Mouse (Mus musculus) hindbrain, embryonic 11.5 days (tissue): Measurements from ENCODE around the gene Prkd2. TPM values are rescaled to one million over a fixed set of nuclear protein-coding genes. Genes with fewer than 3 reads are reported as not detected.

Experiments used
- ATAC-seq: fragments of 200-750 bp; cut with Nextera tagmentation; 2 replicates; pipeline ENCODE4 v1.8.0; 2017; ENCODE audit warnings: mild to moderate bottlenecking, moderate TSS enrichment, moderate library complexity; ENCODE audit not compliant: low FRiP score
- DNase-seq: peaks from one replicate; pipeline ENCODE4 v3.0.0-alpha.2; 2015; ENCODE audit warnings: low spot score
- H3K27ac ChIP-seq: fragments of 300-500 bp; sonication (generic); 2 replicates; pipeline ENCODE4 v1.5.1; 2014; ENCODE audit warnings: mild to moderate bottlenecking, low read depth, low read length
- H3K27me3 ChIP-seq: fragments of 300-500 bp; sonication (generic); 2 replicates; pipeline ENCODE4 v1.6.1; 2014; ENCODE audit warnings: mild to moderate bottlenecking, low read length, moderate library complexity, mixed read lengths; ENCODE audit not compliant: control insufficient read depth, insufficient read depth
- H3K36me3 ChIP-seq: fragments of 300-500 bp; sonication (generic); 2 replicates; pipeline ENCODE4 v1.6.1; 2014; ENCODE audit warnings: mild to moderate bottlenecking, low read length, moderate library complexity, mixed read lengths; ENCODE audit not compliant: control insufficient read depth, insufficient read depth
- H3K4me1 ChIP-seq: fragments of 300-500 bp; sonication (generic); replicated peaks from 2 replicates; pipeline ENCODE4 v1.6.1; 2014; ENCODE audit warnings: low read length, mixed read lengths; ENCODE audit not compliant: control insufficient read depth, insufficient read depth
- H3K4me2 ChIP-seq: fragments of 300-500 bp; sonication (generic); replicated peaks from 2 replicates; pipeline ENCODE4 v1.6.1; 2014; ENCODE audit warnings: mild to moderate bottlenecking, low read depth, low read length
- H3K4me3 ChIP-seq: fragments of 300-500 bp; sonication (generic); 2 replicates; pipeline ENCODE4 v1.5.1; 2014; ENCODE audit warnings: low read depth, low read length
- H3K9ac ChIP-seq: fragments of 300-500 bp; sonication (generic); 2 replicates; pipeline ENCODE4 v1.6.1; 2014; ENCODE audit warnings: low read depth, low read length
- H3K9me3 ChIP-seq: fragments of 300-500 bp; sonication (generic); 2 replicates; pipeline ENCODE4 v1.6.1; 2016; ENCODE audit warnings: low read length; ENCODE audit not compliant: control insufficient read depth
- WGBS: fragments of 180-500 bp; shearing (Covaris S2); extraction: QIAGEN DNeasy Blood & Tissue Kit; methylation state at CpG from one replicate; pipeline ENCODE4 v1.1.7; 2014; 5-methylcytosine and 5-hydroxymethylcytosine counted together
- polyA plus RNA-seq: library from polyadenylated mRNA; unstranded; fragments of >200 nt; fragmentation: Nextera tagmentation; extraction: Ambion mirVana; gene quantifications from 2 replicates; pipeline ENCODE4 v1.2.1, GENCODE M21; 2014

The Prkd2 gene
- polyA plus RNA-seq, 1 experiment from 2014 or later, result 8.8 TPM

GRCm38 (mm10) chr7:16810920-16811648 lies 31.6 kb upstream of the Prkd2 start:
- peaks cover 25% of the 10 kb centered on the region for H3K27me3 ChIP-seq
- H3K36me3 ChIP-seq, result 0 out of 2 replicates have a peak, but pooled peaks cover 4% of the 10 kb centered on the region
- no peaks in the 10 kb centered on the region for H3K9me3 ChIP-seq
- H3K4me2 ChIP-seq, result peak overlapping the region; percentile 60
- peak overlapping the region; percentile 31 for H3K27ac ChIP-seq
- peak overlapping the region; percentile 24; the same call in 1 of the 2 replicates for H3K9ac ChIP-seq
- peak; percentile 20 for ATAC-seq
- H3K4me3 ChIP-seq, result peak overlapping the region; percentile 31
- H3K4me1 ChIP-seq, result peaks cover 20% of the 10 kb centered on the region
- DNase-seq, result peak; percentile 74
- WGBS, result 4% methylated on average over 70 of the region's 90 CpGs

GRCm38 (mm10) chr7:16811649-16812070 lies 31.0 kb upstream of the Prkd2 start:
- Histone ChIP-seq H3K9me3 (no peaks in the 10 kb centered on the region), H3K4me2 (peak overlapping the region; percentile 60), H3K36me3 (0 out of 2 replicates have a peak, but pooled peaks cover 4% of the 10 kb centered on the region), H3K4me1 (peaks cover 20% of the 10 kb centered on the region), H3K27me3 (peaks cover 25% of the 10 kb centered on the region), H3K4me3 (peak overlapping the region; percentile 31), H3K9ac (peak overlapping the region; percentile 3), H3K27ac (peak overlapping the region; percentile 31; the same call in 1 of the 2 replicates)
- WGBS, result 9% methylated on average over 17 of the region's 17 CpGs
- ATAC-seq (no peak), DNase-seq (no peak)

GRCm38 (mm10) chr7:16812505-16812904 lies 30.2 kb upstream of the Prkd2 start:
- Histone ChIP-seq H3K36me3 (0 out of 2 replicates have a peak, but pooled peaks cover 4% of the 10 kb centered on the region), H3K4me2 (no peak overlapping the region), H3K27ac (no peak overlapping the region), H3K27me3 (peaks cover 25% of the 10 kb centered on the region), H3K9me3 (no peaks in the 10 kb centered on the region), H3K9ac (no peak overlapping the region), H3K4me3 (no peak overlapping the region), H3K4me1 (peaks cover 24% of the 10 kb centered on the region)
- ATAC-seq, result no peak
- WGBS, result 85% methylated on average over 2 of the region's 2 CpGs
- no peak for DNase-seq

- Histone ChIP-seq H3K27me3 (peaks cover 23% of the 10 kb centered on the region), H3K4me2 (peak within 1 kb of the TSS; percentile 92), H3K9me3 (no peaks in the 10 kb centered on the region), H3K36me3 (no peaks in the 10 kb centered on the region), H3K4me3 (peak within 1 kb of the TSS; percentile 98), H3K4me1 (peaks cover 33% of the 10 kb centered on the region), H3K9ac (peak within 1 kb of the TSS; percentile 100), H3K27ac (peak within 1 kb of the TSS; percentile 99)
- WGBS, result 0% methylated on average over 1 of the region's 1 CpGs
- DNase-seq, result peak; percentile 71
- peak; percentile 80 for ATAC-seq
Measured at GRCm38 (mm10) chr7:16815351-16815941, 27.3 kb upstream of the Prkd2 start, which contains the start of gene Strn4. Gene Strn4, plus strand, starts transcription at chr7:16815889.

GRCm38 (mm10) chr7:16816078-16816474 lies 26.6 kb upstream of the Prkd2 start:
- H3K27ac ChIP-seq, result peak overlapping the region; percentile 99
- peak; percentile 75 for ATAC-seq
- under 1% methylated on average over 15 of the region's 55 CpGs for WGBS
- peak overlapping the region; percentile 100 for H3K9ac ChIP-seq
- peak; percentile 95 for DNase-seq
- H3K4me1 ChIP-seq, result peaks cover 27% of the 10 kb centered on the region
- H3K4me3 ChIP-seq, result peak overlapping the region; percentile 98
- peak overlapping the region; percentile 92 for H3K4me2 ChIP-seq
- no peaks in the 10 kb centered on the region for H3K36me3 ChIP-seq
- H3K27me3 ChIP-seq, result peaks cover 17% of the 10 kb centered on the region
- no peaks in the 10 kb centered on the region for H3K9me3 ChIP-seq

GRCm38 (mm10) chr7:16816475-16817122 lies 26.1 kb upstream of the Prkd2 start, which contains the start of gene Fkrp:
Gene Fkrp, minus strand, starts transcription at chr7:16816732.
- Histone ChIP-seq H3K4me2 (peak within 1 kb of the TSS; percentile 92), H3K4me1 (peaks cover 24% of the 10 kb centered on the region), H3K36me3 (no peaks in the 10 kb centered on the region)

GRCm38 (mm10) chr7:16817693-16818092 lies 25.0 kb upstream of the Prkd2 start:
- H3K27ac ChIP-seq, result no peak overlapping the region
- H3K9me3 ChIP-seq, result no peaks in the 10 kb centered on the region
- 68% methylated on average over 3 of the region's 3 CpGs for WGBS
- H3K4me2 ChIP-seq, result peak overlapping the region; percentile 92
- 0 out of 2 replicates have a peak, but pooled peaks cover 2% of the 10 kb centered on the region for H3K36me3 ChIP-seq
- H3K27me3 ChIP-seq, result peaks cover 2% of the 10 kb centered on the region; the same call in 1 of the 2 replicates
- peak overlapping the region; percentile 98 for H3K4me3 ChIP-seq
- peaks cover 21% of the 10 kb centered on the region for H3K4me1 ChIP-seq
- ATAC-seq (no peak), DNase-seq (no peak)
- H3K9ac ChIP-seq, result peak overlapping the region; percentile 100

More at GRCm38 (mm10) chr7:16816475-16817122, 26.1 kb upstream of the Prkd2 start, which contains the start of gene Fkrp:
- peak within 1 kb of the TSS; percentile 98 for H3K4me3 ChIP-seq
- DNase-seq (peak; percentile 78), ATAC-seq (peak; percentile 74)
- peak within 1 kb of the TSS; percentile 99 for H3K27ac ChIP-seq
- H3K9ac ChIP-seq, result peak within 1 kb of the TSS; percentile 100
- no peaks in the 10 kb centered on the region for H3K9me3 ChIP-seq
- under 1% methylated on average over 44 of the region's 64 CpGs for WGBS
- H3K27me3 ChIP-seq, result peaks cover 12% of the 10 kb centered on the region

- Histone ChIP-seq H3K4me3 (no peak overlapping the region), H3K4me1 (peaks cover 21% of the 10 kb centered on the region), H3K9ac (no peak overlapping the region), H3K9me3 (no peaks in the 10 kb centered on the region), H3K4me2 (no peak overlapping the region), H3K27ac (no peak overlapping the region), H3K27me3 (no peaks in the 10 kb centered on the region), H3K36me3 (0 out of 2 replicates have a peak, but pooled peaks cover 2% of the 10 kb centered on the region)
- WGBS, result 75% methylated on average over 5 of the region's 5 CpGs
- ATAC-seq, result no peak
- DNase-seq, result no peak
Measured at GRCm38 (mm10) chr7:16819794-16820193, 22.9 kb upstream of the Prkd2 start.
